Mouse (Mus musculus): ENCODE results near the gene Dnajc17. TPM values are rescaled to one million over a fixed set of nuclear protein-coding genes. Genes with fewer than 3 reads are reported as not detected.
A peak's percentile ranks its signal among the peaks of the same experiment; 100 is the strongest.

Dnajc17 gene
- polyA plus RNA-seq, 1 experiment from 2014 or later, result 21.4 TPM

DNA sequence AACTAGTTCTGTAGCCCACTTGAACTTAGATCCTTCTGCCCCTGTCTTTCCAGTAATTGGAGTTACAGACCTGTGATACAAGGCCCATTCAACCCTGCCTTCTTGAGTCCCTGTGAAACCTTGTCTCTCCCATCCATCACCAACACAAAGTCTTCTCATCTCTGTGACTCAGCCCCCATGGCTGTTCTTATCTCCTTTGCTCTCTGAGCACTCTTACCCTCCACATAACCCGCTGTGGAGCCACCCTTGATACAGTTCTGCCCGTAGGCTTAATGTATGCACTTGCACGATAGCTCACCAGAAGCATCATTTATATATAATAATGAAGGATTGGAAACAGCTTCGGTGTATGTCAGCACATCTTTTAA, 32.2 kb upstream of the Dnajc17 start:
- Histone ChIP-seq H3K27ac (ENCODE audit: low read depth, low read length) (no peak overlapping the region), H3K27me3 (ENCODE audit: control insufficient read depth, insufficient read depth, low read length) (peaks cover 40% of the 10 kb centered on the region), H3K4me3 (ENCODE audit: low read length) (no peak overlapping the region), H3K9ac (ENCODE audit: low read depth, low read length) (no peak overlapping the region), H3K9me3 (ENCODE audit: control insufficient read depth, low read length) (no peaks in the 10 kb centered on the region), H3K36me3 (ENCODE audit: control insufficient read depth, insufficient read depth, low read length) (peaks cover 4% of the 10 kb centered on the region; the same call in 1 of the 2 replicates), H3K4me1 (ENCODE audit: control insufficient read depth, insufficient read depth, low read length) (0 out of 2 replicates have a peak, but pooled peaks cover 8% of the 10 kb centered on the region), H3K4me2 (replicated peaks; ENCODE audit: low read depth, low read length) (no peak overlapping the region)
- 92% methylated on average over 4 of the region's 4 CpGs for WGBS
- no peak for ATAC-seq (ENCODE audit: low FRiP score, low TSS enrichment)

GRCm38 (mm10) chr2:119240075-119240818, 31.7 kb upstream of the Dnajc17 start:
- Histone ChIP-seq H3K4me1 (ENCODE audit: control insufficient read depth, insufficient read depth, low read length) (0 out of 2 replicates have a peak, but pooled peaks cover 8% of the 10 kb centered on the region), H3K36me3 (ENCODE audit: control insufficient read depth, insufficient read depth, low read length) (no peaks in the 10 kb centered on the region), H3K9me3 (ENCODE audit: control insufficient read depth, low read length) (no peaks in the 10 kb centered on the region), H3K4me3 (ENCODE audit: low read length) (no peak overlapping the region), H3K27ac (ENCODE audit: low read depth, low read length) (no peak overlapping the region), H3K27me3 (ENCODE audit: control insufficient read depth, insufficient read depth, low read length) (peaks cover 41% of the 10 kb centered on the region), H3K4me2 (replicated peaks; ENCODE audit: low read depth, low read length) (no peak overlapping the region), H3K9ac (ENCODE audit: low read depth, low read length) (no peak overlapping the region)
- ATAC-seq (ENCODE audit: low FRiP score, low TSS enrichment), result no peak
- 58% methylated on average over 4 of the region's 4 CpGs for WGBS

DNA sequence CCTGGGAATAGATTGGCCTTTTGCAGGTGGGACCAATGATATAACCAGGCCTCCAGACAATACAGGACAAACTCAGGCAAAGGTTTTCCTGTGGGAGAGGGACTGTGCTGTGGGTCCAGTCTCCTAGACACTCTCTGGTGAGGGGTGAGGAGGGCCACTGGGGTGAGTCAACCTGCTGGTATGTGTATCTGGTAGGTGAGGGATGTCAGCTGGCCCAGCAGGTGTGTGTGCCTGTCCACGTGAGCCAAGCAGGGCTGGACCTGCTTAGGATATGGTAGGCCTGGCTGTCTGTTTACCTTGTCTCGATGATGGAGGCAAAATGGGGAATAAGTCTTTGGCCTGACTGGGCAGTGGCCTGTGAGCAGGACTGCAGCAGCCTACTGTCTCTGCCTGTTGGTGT, 30.1 kb upstream of the Dnajc17 start:
- Histone ChIP-seq H3K4me2 (replicated peaks; ENCODE audit: low read depth, low read length) (peak overlapping the region; percentile 79), H3K9me3 (ENCODE audit: control insufficient read depth, low read length) (no peaks in the 10 kb centered on the region), H3K4me3 (ENCODE audit: low read length) (peak overlapping the region; percentile 56; the same call in 1 of the 2 replicates), H3K4me1 (ENCODE audit: control insufficient read depth, insufficient read depth, low read length) (0 out of 2 replicates have a peak, but pooled peaks cover 8% of the 10 kb centered on the region), H3K27me3 (ENCODE audit: control insufficient read depth, insufficient read depth, low read length) (peaks cover 41% of the 10 kb centered on the region), H3K27ac (ENCODE audit: low read depth, low read length) (no peak overlapping the region), H3K9ac (ENCODE audit: low read depth, low read length) (no peak overlapping the region), H3K36me3 (ENCODE audit: control insufficient read depth, insufficient read depth, low read length) (no peaks in the 10 kb centered on the region)
- no peak for ATAC-seq (ENCODE audit: low FRiP score, low TSS enrichment)
- WGBS, result 71% methylated on average over 2 of the region's 2 CpGs

DNA sequence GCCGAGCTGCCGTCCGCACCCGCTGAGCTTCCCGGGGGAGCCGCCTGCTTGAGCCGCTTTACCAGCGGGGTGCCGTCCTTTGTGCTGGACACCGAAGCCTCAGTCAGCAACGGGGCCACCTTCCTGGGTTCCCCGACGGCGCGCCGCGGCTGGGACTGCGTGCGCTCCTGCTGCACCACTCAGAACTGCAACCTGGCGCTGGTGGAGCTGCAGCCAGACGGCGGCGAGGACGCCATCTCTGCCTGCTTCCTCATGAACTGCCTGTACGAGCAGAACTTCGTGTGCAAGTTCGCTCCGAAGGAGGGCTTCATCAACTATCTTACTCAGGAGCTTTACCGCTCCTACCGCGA, 29.3 kb upstream of the Dnajc17 start:
- WGBS, result 2% methylated on average over 31 of the region's 31 CpGs
- H3K4me1 ChIP-seq (ENCODE audit: control insufficient read depth, insufficient read depth, low read length), result 0 out of 2 replicates have a peak, but pooled peaks cover 8% of the 10 kb centered on the region
- H3K27me3 ChIP-seq (ENCODE audit: control insufficient read depth, insufficient read depth, low read length), result peaks cover 41% of the 10 kb centered on the region
- no peaks in the 10 kb centered on the region for H3K9me3 ChIP-seq (ENCODE audit: control insufficient read depth, low read length)
- H3K27ac ChIP-seq (ENCODE audit: low read depth, low read length), result no peak overlapping the region
- H3K9ac ChIP-seq (ENCODE audit: low read depth, low read length), result peak overlapping the region; percentile 51
- no peaks in the 10 kb centered on the region for H3K36me3 ChIP-seq (ENCODE audit: control insufficient read depth, insufficient read depth, low read length)
- H3K4me2 ChIP-seq (replicated peaks; ENCODE audit: low read depth, low read length), result peak overlapping the region; percentile 79
- ATAC-seq (ENCODE audit: low FRiP score, low TSS enrichment), result peak; percentile 44
- H3K4me3 ChIP-seq (ENCODE audit: low read length), result peak overlapping the region; percentile 56

DNA sequence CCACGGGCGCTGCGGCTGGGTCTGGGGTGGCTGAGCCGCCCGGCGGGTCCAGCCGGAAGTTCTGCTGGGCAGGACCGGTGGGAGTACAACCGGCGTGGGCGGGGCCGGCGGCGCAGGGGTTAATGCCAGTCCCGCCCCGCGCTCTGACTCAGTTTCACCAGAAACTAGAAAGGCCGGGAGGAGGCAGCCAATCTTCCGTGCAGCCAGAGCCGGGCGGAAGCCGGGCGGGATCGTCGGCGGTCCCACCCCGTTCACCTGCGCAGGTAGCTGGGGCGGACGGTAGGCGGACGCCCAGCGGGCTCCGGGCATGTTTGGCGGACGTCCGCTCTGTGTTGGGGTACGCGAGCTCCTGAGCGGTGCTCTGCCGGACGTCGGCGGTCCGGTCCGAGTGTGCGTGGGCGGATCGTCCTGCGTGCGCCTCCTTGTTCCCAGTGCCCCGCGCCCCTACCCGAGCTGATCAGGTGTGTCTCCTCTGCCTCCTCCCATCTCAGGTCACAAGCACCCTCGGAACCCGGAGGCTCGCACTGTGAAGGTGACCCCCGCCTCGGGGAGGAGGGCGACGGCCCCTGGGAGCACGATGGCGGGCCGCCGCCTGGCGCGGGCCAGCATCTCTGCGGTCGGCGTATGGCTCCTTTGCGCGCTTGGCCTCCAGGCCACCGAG, 28.7 kb upstream of the Dnajc17 start, which contains the start of gene Spint1:
Gene Spint1, plus strand, starts transcription at position 153 of the 661 bp plus-strand sequence.
- Histone ChIP-seq H3K4me3 (ENCODE audit: low read length) (peak within 1 kb of the TSS; percentile 56), H3K9ac (ENCODE audit: low read depth, low read length) (peak within 1 kb of the TSS; percentile 51), H3K4me2 (replicated peaks; ENCODE audit: low read depth, low read length) (peak within 1 kb of the TSS; percentile 79), H3K9me3 (ENCODE audit: control insufficient read depth, low read length) (no peaks in the 10 kb centered on the region), H3K27me3 (ENCODE audit: control insufficient read depth, insufficient read depth, low read length) (peaks cover 41% of the 10 kb centered on the region), H3K27ac (ENCODE audit: low read depth, low read length) (peak within 1 kb of the TSS; percentile 67; the same call in 1 of the 2 replicates), H3K4me1 (ENCODE audit: control insufficient read depth, insufficient read depth, low read length) (0 out of 2 replicates have a peak, but pooled peaks cover 8% of the 10 kb centered on the region), H3K36me3 (ENCODE audit: control insufficient read depth, insufficient read depth, low read length) (no peaks in the 10 kb centered on the region)
- ATAC-seq (ENCODE audit: low FRiP score, low TSS enrichment), result peak; percentile 73
- under 1% methylated on average over 66 of the region's 73 CpGs for WGBS

- peak overlapping the region; percentile 67; the same call in 1 of the 2 replicates for H3K27ac ChIP-seq (ENCODE audit: low read depth, low read length)
- peak; percentile 44; the same call in 1 of the 2 replicates for ATAC-seq (ENCODE audit: low FRiP score, low TSS enrichment)
- peak overlapping the region; percentile 51 for H3K9ac ChIP-seq (ENCODE audit: low read depth, low read length)
- H3K36me3 ChIP-seq (ENCODE audit: control insufficient read depth, insufficient read depth, low read length), result no peaks in the 10 kb centered on the region
- peak overlapping the region; percentile 56 for H3K4me3 ChIP-seq (ENCODE audit: low read length)
- no peaks in the 10 kb centered on the region for H3K9me3 ChIP-seq (ENCODE audit: control insufficient read depth, low read length)
- peak overlapping the region; percentile 79 for H3K4me2 ChIP-seq (replicated peaks; ENCODE audit: low read depth, low read length)
- 0 out of 2 replicates have a peak, but pooled peaks cover 8% of the 10 kb centered on the region for H3K4me1 ChIP-seq (ENCODE audit: control insufficient read depth, insufficient read depth, low read length)
- H3K27me3 ChIP-seq (ENCODE audit: control insufficient read depth, insufficient read depth, low read length), result peaks cover 41% of the 10 kb centered on the region
- WGBS, result 6% methylated on average over 25 of the region's 25 CpGs
These were observed 28.2 kb upstream of the Dnajc17 start for GRCm38 (mm10) chr2:119236682-119237209.

- Histone ChIP-seq H3K9ac (ENCODE audit: low read depth, low read length) (no peak within 1 kb of the TSS), H3K27ac (ENCODE audit: low read depth, low read length) (no peak within 1 kb of the TSS), H3K4me1 (ENCODE audit: control insufficient read depth, insufficient read depth, low read length) (no peaks in the 10 kb centered on the region), H3K27me3 (ENCODE audit: control insufficient read depth, insufficient read depth, low read length) (no peaks in the 10 kb centered on the region), H3K9me3 (ENCODE audit: control insufficient read depth, low read length) (no peaks in the 10 kb centered on the region), H3K4me2 (replicated peaks; ENCODE audit: low read depth, low read length) (no peak within 1 kb of the TSS), H3K36me3 (ENCODE audit: control insufficient read depth, insufficient read depth, low read length) (no peaks in the 10 kb centered on the region), H3K4me3 (ENCODE audit: low read length) (no peak within 1 kb of the TSS)
- WGBS, result 64% methylated on average over 6 of the region's 6 CpGs
- ATAC-seq (ENCODE audit: low FRiP score, low TSS enrichment), result no peak
These were observed 21.4 kb upstream of the Dnajc17 start, which contains the start of gene Ppp1r14d for GRCm38 (mm10) chr2:119229775-119230704. Gene Ppp1r14d (minus strand): TSS chr2:119229906.

GRCm38 (mm10) chr2:119209176-119209507, 547 bp upstream of the Dnajc17 start:
- H3K27me3 ChIP-seq (ENCODE audit: control insufficient read depth, insufficient read depth, low read length), result no peaks in the 10 kb centered on the region
- H3K4me1 ChIP-seq (ENCODE audit: control insufficient read depth, insufficient read depth, low read length), result peaks cover 5% of the 10 kb centered on the region; the same call in 1 of the 2 replicates
- WGBS, result under 1% methylated on average over 13 of the region's 13 CpGs
- H3K27ac ChIP-seq (ENCODE audit: low read depth, low read length), result peak overlapping the region; percentile 2; the same call in 1 of the 2 replicates
- H3K4me3 ChIP-seq (ENCODE audit: low read length), result peak overlapping the region; percentile 59
- H3K9ac ChIP-seq (ENCODE audit: low read depth, low read length), result peak overlapping the region; percentile 70
- H3K36me3 ChIP-seq (ENCODE audit: control insufficient read depth, insufficient read depth, low read length), result peaks cover 26% of the 10 kb centered on the region
- H3K4me2 ChIP-seq (replicated peaks; ENCODE audit: low read depth, low read length), result peak overlapping the region; percentile 65
- H3K9me3 ChIP-seq (ENCODE audit: control insufficient read depth, low read length), result no peaks in the 10 kb centered on the region
- 0 out of 2 replicates have a peak, but pooled peaks have one; percentile 0 for ATAC-seq (ENCODE audit: low FRiP score, low TSS enrichment)

Data from kidney, embryonic 14.5 days (tissue).